Mouse (Mus musculus) G1E (cell line): ENCODE results near the gene Specc1l.

ENCODE experiments used
- GATA1 ChIP-seq: IDR thresholded peaks from 2 replicates; pipeline ENCODE4 v1.6.1; 2012; ENCODE audit warnings: borderline replicate concordance, low read length, inconsistent platforms, mixed read lengths
- POLR2AphosphoS5 ChIP-seq: IDR thresholded peaks from 2 replicates; pipeline ENCODE4 v1.6.1; 2012; ENCODE audit warnings: low read depth, low read length, inconsistent platforms; ENCODE audit not compliant: insufficient replicate concordance
- TAL1 ChIP-seq: conservative IDR thresholded peaks from 2 replicates; pipeline ENCODE4 v1.6.1; 2012; ENCODE audit warnings: low read depth, low read length, inconsistent platforms, mixed read lengths

DNA sequence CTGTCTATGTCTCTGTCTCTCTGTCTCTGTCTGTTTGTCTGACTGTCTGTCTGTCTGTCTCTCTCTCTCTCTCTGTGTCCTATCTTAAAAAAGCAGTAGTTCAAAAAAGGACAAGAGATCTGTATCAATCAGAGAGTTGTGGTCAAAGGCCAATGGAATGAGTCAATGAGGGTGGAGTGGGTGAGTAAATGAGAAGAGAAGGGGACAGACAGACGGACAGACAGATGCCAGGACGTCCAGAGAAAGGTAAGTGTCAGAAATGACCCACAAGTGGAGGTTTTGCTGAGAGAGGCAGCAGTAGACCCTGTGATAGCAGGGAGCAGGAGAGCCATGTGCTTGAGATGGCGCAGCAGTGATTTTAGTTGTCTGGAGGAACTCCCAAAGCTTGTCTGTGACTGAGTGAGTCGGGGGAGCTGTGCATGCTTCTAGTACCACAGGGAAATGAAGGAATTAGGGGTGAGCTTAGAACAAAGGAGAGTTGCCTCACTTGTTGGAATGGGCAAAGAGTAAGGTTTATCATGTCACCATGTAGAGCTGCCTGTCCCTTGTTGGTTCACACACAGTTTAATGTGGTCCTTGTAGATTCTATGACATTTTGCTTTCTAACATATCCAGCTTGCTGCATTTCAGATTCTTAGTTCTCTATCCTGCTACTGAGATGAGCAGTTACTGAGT lies 10.2 kb downstream of the Specc1l start:
- TF ChIP-seq GATA1 (no peak), TAL1 (no peak), POLR2AphosphoS5 (no peak)
